29 mouse cellular contexts compared by ENCODE assay signal in the genomic region with DNA sequence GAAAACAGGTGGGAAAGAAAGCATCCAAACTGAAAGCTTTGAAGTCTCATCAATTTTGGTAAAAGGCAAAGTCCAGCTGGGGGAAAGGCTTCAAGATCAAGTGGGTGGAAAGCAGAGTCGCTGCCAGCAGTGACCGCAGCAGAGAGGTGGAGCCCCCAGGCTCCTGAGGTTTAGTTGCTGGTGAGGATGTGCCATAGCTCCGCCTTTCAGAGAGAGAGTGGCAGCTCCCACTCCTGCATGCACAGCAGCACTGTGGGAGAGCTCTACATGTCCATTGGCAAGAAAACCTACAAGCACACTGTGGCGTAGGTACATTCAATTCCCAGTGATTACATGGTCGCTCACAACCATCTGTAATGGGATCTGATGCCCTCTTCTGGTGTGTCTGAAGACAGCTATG. TPM values are rescaled to one million over a fixed set of nuclear protein-coding genes. Genes with fewer than 3 reads are reported as not detected.
DNase-seq lines count a peak whose midpoint lies in the region; ATAC-seq and TF ChIP-seq lines count a peak whose summit lies in the region.
"Had no signal": no experiment of that assay in that cellular context is flagged by ENCODE, and none has a peak within 500 bp of the region (broad histone marks: within the 10 kb centered on the region; RNA-seq: fewer than 3 reads in every experiment).

No protein-coding gene starts in this region.

- H3ac ChIP-seq in myocyte (ENCODE audit: control insufficient read depth, insufficient read length), result no peak overlapping the region

- ATAC-seq in midbrain, embryonic 16.5 days, result 0 out of 2 replicates have a peak, but pooled peaks have one; percentile 39
- ATAC-seq: forebrain, embryonic 13.5 days; intestine, postnatal 0 days; Patski had no signal

- no peak overlapping the region for H3K4me2 ChIP-seq in midbrain, embryonic 16.5 days (ENCODE audit: low read length)
- peak overlapping the region; percentile 8 for H3K4me2 ChIP-seq in myocyte (ENCODE audit: low read depth)
- H3K4me2 ChIP-seq: forebrain, embryonic 13.5 days; heart, embryonic 11.5 days; hindbrain, embryonic 13.5 days; liver, embryonic 15.5 days; lung, embryonic 14.5 days; midbrain, embryonic 11.5 days; neural tube, embryonic 13.5 days had no signal

- no peaks in the 10 kb centered on the region for H3K27me3 ChIP-seq in midbrain, embryonic 16.5 days (ENCODE audit: control insufficient read depth, insufficient read depth, low read depth, low read length)
- no peaks in the 10 kb centered on the region for H3K27me3 ChIP-seq in midbrain, embryonic 10.5 days (ENCODE audit: low read depth, poor library complexity, severe bottlenecking)
- no peaks in the 10 kb centered on the region for H3K27me3 ChIP-seq in myocyte (ENCODE audit: control insufficient read depth, insufficient read depth, insufficient read length)
- H3K27me3 ChIP-seq: forebrain, embryonic 13.5 days; hindbrain, embryonic 13.5 days; liver, embryonic 15.5 days; neural tube, embryonic 13.5 days; Patski had no signal

- no peaks in the 10 kb centered on the region for H3K4me1 ChIP-seq in midbrain, embryonic 16.5 days (ENCODE audit: control insufficient read depth, insufficient read depth, low read length)
- H3K4me1 ChIP-seq in midbrain, embryonic 10.5 days, result no peaks in the 10 kb centered on the region
- H3K4me1 ChIP-seq: forebrain, embryonic 13.5 days; hindbrain, embryonic 13.5 days; liver, embryonic 15.5 days; neural tube, embryonic 13.5 days had no signal

- H3K4me3 ChIP-seq in midbrain, embryonic 16.5 days (ENCODE audit: low read depth, low read length), result no peak overlapping the region
- no peak overlapping the region for H3K4me3 ChIP-seq in midbrain, embryonic 10.5 days
- H3K4me3 ChIP-seq in myocyte, result no peak overlapping the region
- H3K4me3 ChIP-seq: forebrain, embryonic 13.5 days; hindbrain, embryonic 13.5 days; liver, embryonic 15.5 days; neural tube, embryonic 13.5 days had no signal

- no peaks in the 10 kb centered on the region for H3K9me3 ChIP-seq in midbrain, embryonic 16.5 days (replicated peaks; ENCODE audit: control insufficient read depth, low read length, poor library complexity, severe bottlenecking)
- no peaks in the 10 kb centered on the region for H3K9me3 ChIP-seq in midbrain, embryonic 10.5 days (replicated peaks)
- H3K9me3 ChIP-seq: forebrain, embryonic 13.5 days; hindbrain, embryonic 13.5 days; liver, embryonic 15.5 days; neural tube, embryonic 13.5 days had no signal

- intact Hi-C loops in left cerebral cortex, postnatal 4 days (cut with DNase I), result no loop called here

- no peak for TF ChIP-seq POLR2A in myocyte (IDR thresholded peaks at IDR 0.05; ENCODE audit: insufficient read length, low read depth)

- WGBS in midbrain, embryonic 16.5 days, result 45% methylated on average over 5 of the region's 5 CpGs
- WGBS in midbrain, embryonic 10.5 days, result 58% methylated on average over 5 of the region's 5 CpGs

- no peak overlapping the region for H3K9ac ChIP-seq in midbrain, embryonic 16.5 days (ENCODE audit: low read depth, low read length)
- H3K9ac ChIP-seq: forebrain, embryonic 13.5 days; hindbrain, embryonic 13.5 days; liver, embryonic 15.5 days; lung, embryonic 14.5 days; neural tube, embryonic 13.5 days had no signal

- H3K36me3 ChIP-seq in midbrain, embryonic 16.5 days (ENCODE audit: control insufficient read depth, insufficient read depth, low read length), result no peaks in the 10 kb centered on the region
- H3K36me3 ChIP-seq in midbrain, embryonic 10.5 days, result peaks cover 5% of the 10 kb centered on the region; the same call in 1 of the 2 replicates
- H3K36me3 ChIP-seq in myocyte (ENCODE audit: control insufficient read depth, insufficient read depth), result no peaks in the 10 kb centered on the region
- H3K36me3 ChIP-seq: hindbrain, embryonic 13.5 days; neural tube, embryonic 13.5 days had no signal

- H3K27ac ChIP-seq in midbrain, embryonic 16.5 days (ENCODE audit: low read length), result no peak overlapping the region
- no peak overlapping the region for H3K27ac ChIP-seq in midbrain, embryonic 10.5 days (replicated peaks)
- H3K27ac ChIP-seq: forebrain, embryonic 13.5 days; hindbrain, embryonic 13.5 days; liver, embryonic 15.5 days; neural tube, embryonic 13.5 days; stomach, postnatal 0 days had no signal

- no peaks in the 10 kb centered on the region for H3K79me2 ChIP-seq in myocyte (ENCODE audit: control insufficient read depth, insufficient read depth)

- peak; percentile 32 for DNase-seq in gastrocnemius, postnatal 25 days
- DNase-seq in gastrocnemius, adult 8-10 months (ENCODE audit: low spot score in 2 of 2), result no peak
- no peak for DNase-seq in midbrain, embryonic 10.5 days (ENCODE audit: low spot score)
- peak; percentile 12 for DNase-seq in Muller cell, postnatal 12 days (ENCODE audit: inconsistent ontology term)
- no peak for DNase-seq in left cerebral cortex, postnatal 4 days
- DNase-seq in adrenal gland, postnatal 25 days, result no peak
- DNase-seq: adrenal gland, postnatal 10 days; B cell, adult 2 months; cerebellum, adult 11-12 months; heart, adult 18-20 months; heart, postnatal 36 days; kidney, adult 9 months; kidney, postnatal 4 days; layer of hippocampus, adult 9-11 months; liver; lung, embryonic 14.5 days; right cerebral cortex, postnatal 4 days; thymus, postnatal 4 days had no signal

TF ChIP-seq in myocyte, 11 proteins besides CTCF, POLR2A, EP300 and RAD21:
- TF ChIP-seq REST (IDR thresholded peaks at IDR 0.05; ENCODE audit: insufficient read depth, insufficient read length) (no peak), SRF (IDR thresholded peaks at IDR 0.05; ENCODE audit: control insufficient read depth, insufficient read length, low read depth) (no peak), MYOG (IDR thresholded peaks at IDR 0.05; ENCODE audit: control insufficient read depth in 1 of 3, insufficient read depth in 1 of 3, insufficient read length in 2 of 3, low read depth in 2 of 3) (no peak), TCF3 (IDR thresholded peaks at IDR 0.05; ENCODE audit: insufficient read length, low read depth) (no peak), MYOD1 (IDR thresholded peaks at IDR 0.05; ENCODE audit: control insufficient read depth in 1 of 3, insufficient read length in 2 of 3, low read depth in 2 of 3) (no peak), TCF12 (IDR thresholded peaks at IDR 0.05; ENCODE audit: insufficient read depth, poor library complexity, severe bottlenecking) (no peak), POLR2AphosphoS2 (IDR thresholded peaks at IDR 0.05; ENCODE audit: insufficient read length, low read depth) (no peak), CEBPB (IDR thresholded peaks at IDR 0.05; ENCODE audit: insufficient read depth, poor library complexity, severe bottlenecking) (no peak), E2F4 (IDR thresholded peaks at IDR 0.05; ENCODE audit: insufficient read depth) (no peak), MAX (IDR thresholded peaks at IDR 0.05; ENCODE audit: low read depth) (no peak), USF1 (IDR thresholded peaks at IDR 0.05; ENCODE audit: low read depth) (no peak)

RNA-seq across cellular contexts. Expression of a gene that starts 27.1 kb away (rescaled TPM):
- 10 to 100 TPM; 11.0 to 12.9 TPM for total RNA-seq in gastrocnemius, postnatal 25 days (2021)
- 10 to 100 TPM; 14.2 to 21.4 (median 15.2) TPM for total RNA-seq in gastrocnemius, adult 8-10 months (2022)
- 5.2 and 6.8 TPM in 2 replicates for polyA plus RNA-seq in midbrain, embryonic 16.5 days (2015; fragmentation: Nextera tagmentation; extraction: Ambion mirVana)
- polyA plus RNA-seq in midbrain, embryonic 10.5 days (2016; fragmentation: Nextera tagmentation; extraction: Ambion mirVana), result 21.8 and 25.6 TPM in 2 replicates
- polyA plus RNA-seq in myocyte (2012; fragmentation: generic; extraction: Trizol), result 13.6 TPM
- total RNA-seq in left cerebral cortex, postnatal 4 days (2021), result 1 to 10 TPM; 4.4 to 6.3 TPM
- total RNA-seq in adrenal gland, postnatal 25 days (2021), result 19.0 and 20.7 TPM in 2 replicates

Comparison
In these comparisons a context has a peak if more than half of its experiments do, and no peak if none do; other contexts are left out.
1. DNase-seq: peak in gastrocnemius, postnatal 25 days (single experiment) and Muller cell, postnatal 12 days (single experiment); none in gastrocnemius, adult 8-10 months (0 of 2), midbrain, embryonic 10.5 days (single experiment), left cerebral cortex, postnatal 4 days (single experiment) and adrenal gland, postnatal 25 days (single experiment).